Mouse (Mus musculus) liver, embryonic 14.5 days (tissue): Measurements from ENCODE around the gene Mrgbp.

ENCODE experiments used
- CTCF ChIP-seq: IDR thresholded peaks from 2 replicates; pipeline ENCODE4 v1.5.1; 2016; ENCODE audit warnings: antibody characterized with exemption, low read depth, control low read depth
- EP300 ChIP-seq: IDR thresholded peaks from 2 replicates; pipeline ENCODE4 v1.6.1; 2016; ENCODE audit warnings: antibody characterized with exemption, low read depth

DNA sequence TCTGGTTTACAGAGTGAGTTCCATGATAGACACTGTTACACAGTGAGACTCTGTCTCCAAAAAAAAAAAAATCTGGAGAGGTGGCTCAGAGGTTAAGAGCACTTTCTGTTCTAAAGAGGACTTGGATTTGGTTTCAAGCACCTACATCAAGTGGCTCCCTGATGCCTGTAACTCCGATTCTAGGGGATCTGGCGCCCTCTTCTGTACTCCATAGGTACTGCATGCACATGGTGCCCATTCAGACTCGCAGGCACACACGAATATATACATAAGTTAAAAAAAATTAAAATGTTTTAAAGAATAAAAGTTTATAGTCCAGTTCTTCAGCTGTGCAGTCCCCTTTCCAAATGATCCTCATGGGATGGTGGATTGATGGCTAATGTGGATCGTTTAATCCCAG, 20.9 kb upstream of the Mrgbp start:
- TF ChIP-seq CTCF (peak; percentile 76), EP300 (no peak)
